Mouse (Mus musculus) hindbrain, embryonic 14.5 days (tissue): ENCODE data around the gene Apobec1. TPM values are rescaled to one million over a fixed set of nuclear protein-coding genes. Genes with fewer than 3 reads are reported as not detected.
"Not testable (repeated sequence)": the region's sequence is repeated elsewhere in the genome, so short reads cannot be mapped to it uniquely, and the experiment has no call there.

Source experiments
- ATAC-seq: fragments of 200-750 bp; cut with Nextera tagmentation; 2 replicates; pipeline ENCODE4 v1.8.0; 2017; ENCODE audit warnings: moderate number of reproducible peaks, mild to moderate bottlenecking, moderate TSS enrichment, moderate library complexity; ENCODE audit not compliant: low FRiP score
- DNase-seq: peaks from one replicate; pipeline ENCODE4 v3.0.0-alpha.2; 2015; ENCODE audit warnings: low spot score
- H3K27ac ChIP-seq: fragments of 300-500 bp; sonication (generic); 2 replicates; pipeline ENCODE4 v1.5.1; 2014; ENCODE audit warnings: mild to moderate bottlenecking, moderate library complexity
- H3K27me3 ChIP-seq: fragments of 300-500 bp; sonication (generic); 2 replicates; pipeline ENCODE4 v1.6.1; 2014; ENCODE audit warnings: mild to moderate bottlenecking, low read length, mixed read lengths; ENCODE audit not compliant: control insufficient read depth, insufficient read depth
- H3K36me3 ChIP-seq: fragments of 300-500 bp; sonication (generic); replicated peaks from 2 replicates; pipeline ENCODE4 v1.6.1; 2014; ENCODE audit not compliant: control insufficient read depth, insufficient read depth
- H3K4me1 ChIP-seq: fragments of 300-500 bp; sonication (generic); replicated peaks from 2 replicates; pipeline ENCODE4 v1.6.1; 2014; ENCODE audit warnings: antibody characterized with exemption, low read length, mixed read lengths; ENCODE audit not compliant: control insufficient read depth, insufficient read depth
- H3K4me2 ChIP-seq: fragments of 300-500 bp; sonication (generic); replicated peaks from 2 replicates; pipeline ENCODE4 v1.6.1; 2014; ENCODE audit warnings: mild to moderate bottlenecking, moderate library complexity
- H3K4me3 ChIP-seq: fragments of 300-500 bp; sonication (generic); replicated peaks from 2 replicates; pipeline ENCODE4 v1.5.1; 2014; ENCODE audit warnings: mild to moderate bottlenecking, low read length
- H3K9ac ChIP-seq: fragments of 300-500 bp; sonication (generic); 2 replicates; pipeline ENCODE4 v1.6.1; 2014
- H3K9me3 ChIP-seq: fragments of 300-500 bp; sonication (generic); 2 replicates; pipeline ENCODE4 v1.6.1; 2016; ENCODE audit warnings: low read length; ENCODE audit not compliant: control insufficient read depth
- WGBS: fragments of 180-500 bp; shearing (Covaris S2); extraction: QIAGEN DNeasy Blood & Tissue Kit; methylation state at CpG from one replicate; pipeline ENCODE4 v1.1.7; 2014; 5-methylcytosine and 5-hydroxymethylcytosine counted together
- polyA plus RNA-seq: library from polyadenylated mRNA; unstranded; fragments of >200 nt; fragmentation: Nextera tagmentation; extraction: Ambion mirVana; gene quantifications from 2 replicates; pipeline ENCODE4 v1.2.1, GENCODE M21; 2014

Gene Apobec1
- polyA plus RNA-seq, 1 experiment from 2014 or later: 1.5 TPM

GRCm38 (mm10) chr6:122556959-122557561 is 45.2 kb downstream of the Apobec1 start:
- 26% methylated on average over 15 of the region's 15 CpGs for WGBS
- Histone ChIP-seq H3K4me2 (peak overlapping the region; percentile 39), H3K27ac (no peak overlapping the region), H3K36me3 (no peaks in the 10 kb centered on the region), H3K9me3 (no peaks in the 10 kb centered on the region), H3K9ac (no peak overlapping the region), H3K4me1 (peaks cover 2% of the 10 kb centered on the region; the same call in 1 of the 2 replicates), H3K27me3 (no peaks in the 10 kb centered on the region), H3K4me3 (peak overlapping the region; percentile 14; the same call in 1 of the 2 replicates)
- peak; percentile 21; the same call in 1 of the 2 replicates for ATAC-seq
- peak; percentile 89 for DNase-seq

- Histone ChIP-seq H3K4me1 (peaks cover 2% of the 10 kb centered on the region; the same call in 1 of the 2 replicates), H3K4me3 (no peak overlapping the region), H3K27me3 (no peaks in the 10 kb centered on the region), H3K9ac (no peak overlapping the region), H3K9me3 (no peaks in the 10 kb centered on the region), H3K4me2 (no peak overlapping the region), H3K36me3 (no peaks in the 10 kb centered on the region), H3K27ac (no peak overlapping the region)
- DNase-seq (no peak), ATAC-seq (no peak)
- 55% methylated on average over 7 of the region's 7 CpGs for WGBS
Observed at GRCm38 (mm10) chr6:122555266-122555665, 47.0 kb downstream of the Apobec1 start.

- ATAC-seq (no peak), DNase-seq (no peak)
- Histone ChIP-seq H3K27me3 (no peaks in the 10 kb centered on the region), H3K4me2 (no peak overlapping the region), H3K4me1 (peaks cover 2% of the 10 kb centered on the region; the same call in 1 of the 2 replicates), H3K9me3 (no peaks in the 10 kb centered on the region), H3K36me3 (no peaks in the 10 kb centered on the region), H3K9ac (no peak overlapping the region), H3K27ac (no peak overlapping the region), H3K4me3 (no peak overlapping the region)
- 75% methylated on average over 6 of the region's 6 CpGs for WGBS
Observed at GRCm38 (mm10) chr6:122554102-122554501, 48.1 kb downstream of the Apobec1 start.

GRCm38 (mm10) chr6:122553606-122554005 is 48.6 kb downstream of the Apobec1 start, which contains the start of gene Aicda:
Gene Aicda (plus strand): TSS chr6:122553801.
- Histone ChIP-seq H3K4me1 (peaks cover 2% of the 10 kb centered on the region; the same call in 1 of the 2 replicates), H3K9ac (no peak within 1 kb of the TSS), H3K4me3 (no peak within 1 kb of the TSS), H3K9me3 (no peaks in the 10 kb centered on the region), H3K27me3 (no peaks in the 10 kb centered on the region), H3K36me3 (no peaks in the 10 kb centered on the region), H3K27ac (no peak within 1 kb of the TSS), H3K4me2 (no peak within 1 kb of the TSS)
- no peak for ATAC-seq
- no peak for DNase-seq
- WGBS: 56% methylated on average over 9 of the region's 9 CpGs

GRCm38 (mm10) chr6:122545948-122546347 is 56.3 kb downstream of the Apobec1 start:
- Histone ChIP-seq H3K4me2 (no peak overlapping the region), H3K9ac (no peak overlapping the region), H3K4me1 (no peaks in the 10 kb centered on the region), H3K36me3 (no peaks in the 10 kb centered on the region), H3K4me3 (no peak overlapping the region), H3K27me3 (no peaks in the 10 kb centered on the region), H3K27ac (no peak overlapping the region), H3K9me3 (no peaks in the 10 kb centered on the region)
- ATAC-seq (no peak), DNase-seq (no peak)
- WGBS: 84% methylated on average over 10 of the region's 10 CpGs

GRCm38 (mm10) chr6:122545289-122545882 is 56.9 kb downstream of the Apobec1 start:
- DNase-seq: no peak
- H3K36me3 ChIP-seq: no peaks in the 10 kb centered on the region
- H3K27ac ChIP-seq: no peak overlapping the region
- H3K9ac ChIP-seq: no peak overlapping the region
- 82% methylated on average over 9 of the region's 9 CpGs for WGBS
- no peak overlapping the region for H3K4me2 ChIP-seq
- H3K9me3 ChIP-seq: no peaks in the 10 kb centered on the region
- ATAC-seq: no peak
- H3K4me3 ChIP-seq: no peak overlapping the region
- H3K27me3 ChIP-seq: no peaks in the 10 kb centered on the region
- H3K4me1 ChIP-seq: no peaks in the 10 kb centered on the region

- Histone ChIP-seq H3K4me2 (no peak overlapping the region), H3K4me3 (no peak overlapping the region), H3K27me3 (no peaks in the 10 kb centered on the region), H3K9ac (no peak overlapping the region), H3K36me3 (no peaks in the 10 kb centered on the region), H3K4me1 (no peaks in the 10 kb centered on the region), H3K27ac (no peak overlapping the region), H3K9me3 (no peaks in the 10 kb centered on the region)
- WGBS: 96% methylated on average over 1 of the region's 1 CpGs
- DNase-seq: no peak
- ATAC-seq: no peak; the same call in 1 of the 2 replicates
Observed at GRCm38 (mm10) chr6:122544672-122545071, 57.6 kb downstream of the Apobec1 start.

- no peak overlapping the region for H3K4me2 ChIP-seq
- no peak overlapping the region for H3K4me3 ChIP-seq
- H3K9ac ChIP-seq: no peak overlapping the region
- H3K9me3 ChIP-seq: no peaks in the 10 kb centered on the region
- ATAC-seq (no peak), DNase-seq (no peak)
- H3K27ac ChIP-seq: no peak overlapping the region
- no peaks in the 10 kb centered on the region for H3K4me1 ChIP-seq
- H3K27me3 ChIP-seq: no peaks in the 10 kb centered on the region
- WGBS: 84% methylated on average over 5 of the region's 5 CpGs
- no peaks in the 10 kb centered on the region for H3K36me3 ChIP-seq
Observed at GRCm38 (mm10) chr6:122543574-122543973, 58.7 kb downstream of the Apobec1 start.

GRCm38 (mm10) chr6:122542459-122542858 is 59.8 kb downstream of the Apobec1 start:
- not testable (repeated sequence) for H3K27ac ChIP-seq, ATAC-seq, H3K9me3 ChIP-seq, DNase-seq, H3K9ac ChIP-seq, H3K4me3 ChIP-seq, H3K27me3 ChIP-seq, H3K36me3 ChIP-seq, H3K4me1 ChIP-seq, H3K4me2 ChIP-seq
- 81% methylated on average over 5 of the region's 5 CpGs for WGBS
